Mouse (Mus musculus) central nervous system, embryonic 18 days (tissue): ENCODE data around the gene Stxbp5. TPM values are rescaled to one million over a fixed set of nuclear protein-coding genes. Genes with fewer than 3 reads are reported as not detected.

ENCODE experiments used
- polyA plus RNA-seq: library from polyadenylated mRNA; depleted of rRNA; stranded (reverse); fragments of >200 nt; gene quantifications from 2 replicates; pipeline ENCODE4 v1.2.3, GENCODE M21; 2012; rRNA removed

Stxbp5 gene
- polyA plus RNA-seq, result 17.9 and 19.5 TPM in 2 replicates

DNA sequence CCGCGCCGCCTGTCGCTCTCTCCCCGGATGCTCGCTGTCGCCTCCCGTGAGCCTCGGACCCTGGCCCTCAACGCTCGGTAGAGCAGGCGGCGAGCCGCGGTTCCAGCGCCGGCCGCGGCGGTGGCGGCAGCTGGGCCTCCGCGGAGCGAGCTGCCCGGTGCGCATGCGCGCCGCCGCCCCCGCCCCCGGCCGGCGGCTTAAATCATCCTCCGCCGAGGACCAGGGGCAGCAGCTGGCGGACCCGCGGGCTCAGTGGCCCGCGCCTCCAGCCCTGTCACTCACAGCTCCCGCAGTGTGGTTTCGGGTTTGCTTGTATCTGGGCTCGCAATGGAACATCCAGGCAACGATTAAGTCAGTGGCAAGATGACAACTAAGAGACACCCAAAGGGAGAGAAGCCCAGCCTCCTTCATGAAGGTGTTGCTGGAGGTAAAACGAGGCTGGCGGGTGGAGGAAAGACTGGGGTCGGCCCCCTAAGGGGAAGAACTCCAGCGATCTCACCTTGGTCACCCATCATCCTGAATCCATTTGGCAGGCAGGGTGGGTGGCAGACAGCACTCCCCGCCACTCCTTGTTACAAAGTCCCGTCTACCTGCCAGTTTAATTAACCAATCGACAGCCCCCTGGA, at the start of gene Stxbp5:
Gene Stxbp5, minus strand, starts transcription at position 9 of the 626 bp plus-strand sequence.

Other genes starting within 250 kb of the Stxbp5 start
- gene Samd5, start 225.9 kb downstream of the Stxbp5 start, polyA plus RNA-seq, result 4.8 and 5.6 TPM in 2 replicates